Mouse (Mus musculus) right cerebral cortex, adult 2 months (tissue): ENCODE results near the gene Nudt21.
A peak's percentile ranks its signal among the peaks of the same experiment; 100 is the strongest.

Experiments
- DNase-seq, 2 experiments: peaks; one replicate each; pipeline ENCODE4 v3.0.0; 2021 to 2022; ENCODE audit warnings: low spot score in 2 of 2

Nudt21 gene

GRCm38 (mm10) chr8:93998961-93999360 is 37.9 kb downstream of the Nudt21 start:
- no peak for DNase-seq

- no peak for DNase-seq
These were observed 47.1 kb downstream of the Nudt21 start for GRCm38 (mm10) chr8:93989739-93990138.

DNA sequence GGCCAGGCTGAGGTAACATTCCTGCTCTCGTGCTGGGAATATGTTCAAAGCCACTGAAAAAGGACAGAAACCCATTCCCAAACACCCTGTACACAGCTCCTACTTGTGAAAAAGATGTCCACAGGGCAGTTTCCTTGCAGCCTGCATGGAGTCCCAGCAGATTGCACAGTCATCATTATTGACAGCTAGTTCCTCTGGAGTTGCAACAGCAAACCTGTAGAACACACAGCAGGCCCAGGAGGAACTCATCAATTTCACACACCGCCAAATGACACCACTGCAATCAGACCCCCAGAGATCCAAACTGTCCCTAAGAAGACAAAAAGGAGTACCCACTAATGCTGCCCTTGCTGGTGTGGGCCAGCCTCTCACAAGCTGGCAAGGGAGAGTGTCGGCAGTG is 52.1 kb downstream of the Nudt21 start:
- no peak for DNase-seq

DNA sequence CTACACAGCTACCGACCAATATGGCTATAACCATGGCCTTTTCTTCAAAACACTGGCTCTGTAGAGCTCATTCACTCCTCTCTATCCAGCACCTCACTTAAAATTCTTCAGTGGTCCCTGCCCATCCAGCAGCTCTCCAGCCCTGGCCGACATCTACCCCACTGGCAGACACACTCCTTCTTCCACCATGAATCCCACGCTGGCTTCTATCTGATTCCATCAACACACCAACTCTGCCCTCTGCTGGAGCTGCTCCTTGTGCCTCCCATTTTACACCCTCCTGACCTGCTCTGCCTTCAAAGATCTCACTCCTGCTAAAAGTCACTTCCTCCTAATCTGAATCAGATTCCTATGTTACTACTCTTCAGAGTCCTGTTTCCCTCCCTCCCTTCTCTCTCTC is 53.0 kb downstream of the Nudt21 start:
- DNase-seq = peak in 1 of 2 experiments; percentile 37

DNA sequence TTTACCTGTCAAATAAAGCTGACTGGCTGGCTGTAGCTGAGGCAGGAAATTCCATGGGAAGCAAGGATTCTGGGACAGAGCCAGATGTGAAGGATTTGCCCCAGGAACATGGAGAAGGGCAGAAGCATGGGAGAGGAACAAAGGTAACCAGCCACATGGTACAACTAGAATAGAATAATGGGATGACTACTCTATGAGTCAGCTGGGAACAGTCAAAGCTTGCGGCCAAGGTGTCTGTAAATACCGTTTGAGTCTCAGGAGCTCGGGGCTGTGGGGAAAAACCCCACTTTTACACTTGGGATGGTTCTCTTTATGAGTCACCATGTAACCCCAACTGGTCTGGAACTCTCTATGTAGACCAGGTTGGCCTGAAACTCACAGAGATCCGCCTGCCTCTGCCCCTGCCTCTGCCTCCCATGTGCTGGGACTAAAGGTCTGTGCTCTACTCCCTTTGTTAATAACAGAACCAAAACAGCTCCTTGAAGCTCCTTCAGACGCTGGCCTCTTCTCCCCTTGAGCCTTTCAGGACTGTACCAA is 55.1 kb downstream of the Nudt21 start:
- DNase-seq = no peak

DNA sequence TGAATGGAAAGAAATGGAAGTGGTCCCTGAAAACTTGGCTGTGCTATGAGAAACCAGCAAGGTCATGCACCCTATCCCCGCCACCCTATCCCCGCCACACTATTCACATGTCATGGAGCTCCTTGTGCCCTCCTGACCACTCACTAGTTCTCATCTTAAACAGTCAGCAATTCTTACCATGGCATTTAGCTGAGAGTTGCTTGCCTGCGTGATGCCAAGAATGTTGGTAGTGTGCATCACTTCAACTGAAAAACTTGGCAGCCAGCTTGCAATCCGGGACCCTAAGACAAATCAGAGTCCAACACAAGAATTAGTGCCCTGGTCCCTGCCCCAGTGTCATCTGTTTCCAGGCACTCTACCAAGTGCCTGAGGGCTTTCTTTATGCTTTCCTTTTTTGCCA is 56.7 kb downstream of the Nudt21 start:
- DNase-seq = no peak

GRCm38 (mm10) chr8:93976446-93977211 is 60.2 kb downstream of the Nudt21 start:
- no peak for DNase-seq

DNA sequence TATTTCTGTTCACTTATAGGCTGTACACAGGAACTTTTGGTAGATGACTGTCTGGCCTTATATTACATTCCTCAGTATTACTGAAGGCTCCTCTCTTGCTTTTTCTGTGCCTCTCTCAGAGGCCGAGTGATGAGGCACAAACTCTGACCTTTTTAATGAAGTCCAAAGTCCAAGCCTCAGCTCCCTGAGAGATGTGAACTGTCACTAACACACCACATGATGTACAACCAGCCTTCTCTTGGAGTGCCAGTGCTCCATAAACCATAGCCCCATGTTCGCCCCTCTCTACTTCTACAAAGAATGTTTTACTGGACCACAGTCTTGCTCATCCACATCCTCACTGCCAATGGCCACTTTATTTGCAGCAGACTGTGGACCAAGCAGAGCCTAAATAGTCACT is 61.5 kb downstream of the Nudt21 start:
- DNase-seq = no peak

- DNase-seq = no peak
These were observed 62.1 kb downstream of the Nudt21 start for GRCm38 (mm10) chr8:93974602-93975186.

- no peak for DNase-seq
These were observed 62.9 kb downstream of the Nudt21 start for GRCm38 (mm10) chr8:93973831-93974375.

DNA sequence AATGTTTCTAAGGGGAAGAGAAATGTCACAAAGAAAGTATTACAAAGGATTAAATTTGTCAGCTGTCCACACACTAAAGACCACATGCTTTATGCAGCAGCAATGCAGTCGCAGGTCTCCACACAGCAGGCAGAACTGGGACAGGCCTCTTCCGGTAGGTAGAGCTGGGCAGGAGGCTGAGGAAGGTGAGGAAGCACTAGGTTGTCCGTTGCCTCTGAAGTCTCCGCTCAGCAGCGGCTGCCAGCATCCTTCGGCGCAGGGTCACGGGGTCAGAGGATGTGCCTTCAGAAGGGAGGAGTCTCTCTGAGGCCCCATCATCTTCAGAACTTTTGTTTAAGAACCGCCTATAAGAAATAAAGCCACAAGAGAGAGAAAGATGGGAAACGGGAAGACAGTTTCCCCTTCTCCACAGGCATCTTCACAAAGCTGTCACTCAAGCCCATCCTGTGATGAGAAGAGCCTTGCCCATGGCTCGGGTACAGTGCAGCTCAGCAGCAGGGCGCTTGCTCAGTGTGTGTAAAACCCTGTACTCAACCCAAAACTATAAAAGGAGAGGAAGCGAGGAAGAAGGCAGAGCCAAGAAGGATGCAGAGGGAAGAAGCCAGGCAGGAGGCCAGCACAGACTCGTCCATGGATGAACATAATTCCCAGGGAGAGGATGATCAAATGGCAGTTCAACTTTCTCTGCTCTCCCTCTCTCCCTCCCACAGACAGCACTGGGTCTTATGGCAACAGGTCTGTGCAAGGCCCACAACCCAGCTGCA is 63.7 kb downstream of the Nudt21 start:
- DNase-seq = no peak

DNA sequence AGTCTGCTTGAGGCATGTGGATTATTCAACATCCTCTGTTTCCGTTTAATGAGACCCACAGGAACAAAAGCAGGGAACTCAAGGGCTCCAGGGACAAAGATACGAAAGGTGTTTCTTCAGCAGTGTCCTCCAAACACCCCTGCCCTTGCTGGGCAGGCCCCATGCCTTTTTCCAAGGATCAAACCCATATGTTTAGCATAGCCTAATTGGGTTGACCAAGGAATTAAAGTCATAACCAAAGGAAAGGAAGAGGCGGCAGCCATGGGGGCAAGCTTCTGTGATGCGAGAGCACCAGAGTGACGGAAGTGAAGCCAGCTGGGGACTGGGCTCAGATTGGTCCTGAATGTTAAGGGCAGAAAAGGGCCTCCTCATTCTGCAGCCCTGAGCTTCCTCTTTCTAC is 64.6 kb downstream of the Nudt21 start:
- DNase-seq = no peak

- no peak for DNase-seq
These were observed 65.4 kb downstream of the Nudt21 start for GRCm38 (mm10) chr8:93971451-93971850.

DNA sequence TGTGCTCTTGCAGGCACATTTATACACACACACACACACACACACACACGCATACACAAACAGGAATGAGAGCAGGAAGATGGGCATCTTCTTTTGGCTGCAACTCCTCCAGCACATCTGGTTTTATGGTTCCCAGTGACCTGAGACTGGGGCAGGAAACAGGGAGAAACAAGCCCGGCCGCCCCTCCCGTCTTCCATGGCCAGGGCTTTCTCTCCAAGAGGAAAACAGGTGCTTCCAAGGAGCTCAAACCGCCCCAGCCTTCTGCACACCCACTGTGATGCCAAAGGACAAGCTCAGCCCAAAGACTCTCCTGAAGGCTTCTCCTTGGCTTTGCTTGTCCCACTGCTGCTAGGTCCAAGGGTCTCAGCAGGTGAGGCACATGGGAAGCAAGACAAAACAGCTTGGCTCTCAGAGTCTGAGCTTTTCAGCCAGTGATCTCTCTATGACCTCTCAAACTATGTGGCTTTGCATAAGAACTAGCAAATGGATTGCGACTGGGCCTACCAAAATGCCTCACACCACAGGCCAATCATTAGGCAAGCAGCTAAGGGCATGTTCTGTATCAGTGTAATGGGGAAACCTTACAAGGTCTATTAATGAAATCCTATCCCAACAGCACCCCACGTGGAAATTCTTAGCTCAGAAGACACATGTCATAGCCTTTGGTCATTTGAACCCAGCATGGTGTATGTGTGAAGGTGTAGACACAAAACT is 67.0 kb downstream of the Nudt21 start:
- DNase-seq = no peak

DNA sequence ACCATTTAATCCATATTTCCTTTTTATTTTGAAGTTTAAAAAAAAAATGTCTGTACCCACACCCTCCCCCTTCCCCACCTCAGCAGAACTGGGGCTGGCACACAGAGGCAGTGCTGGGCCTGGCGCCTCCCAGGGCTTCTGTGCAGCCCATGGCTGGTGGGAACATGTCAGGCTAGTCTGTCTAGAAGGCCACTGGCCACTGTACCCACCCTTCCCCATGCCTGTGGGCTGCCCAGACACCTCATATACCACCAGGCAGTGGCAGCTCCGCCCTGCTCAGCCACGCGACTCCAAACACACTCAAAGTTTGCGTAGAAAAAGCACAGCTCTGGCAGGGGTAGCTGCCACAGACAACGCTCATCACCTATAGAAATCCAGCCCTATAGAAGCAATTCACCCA is 68.5 kb downstream of the Nudt21 start:
- no peak for DNase-seq
